Mouse (Mus musculus) embryonic facial prominence, embryonic 14.5 days (tissue): Measurements from ENCODE around the gene Ipo8. TPM values are rescaled to one million over a fixed set of nuclear protein-coding genes. Genes with fewer than 3 reads are reported as not detected.

Experiments used
- ATAC-seq: fragments of 200-750 bp; cut with Nextera tagmentation; 2 replicates; pipeline ENCODE4 v1.8.0; 2017; ENCODE audit warnings: low read depth, moderate number of reproducible peaks, moderate TSS enrichment
- DNase-seq: peaks from one replicate; pipeline ENCODE4 v3.0.0-alpha.2; 2015; ENCODE audit warnings: low spot score
- H3K27ac ChIP-seq: fragments of 300-500 bp; sonication (generic); replicated peaks from 2 replicates; pipeline ENCODE4 v1.5.1; 2014; ENCODE audit warnings: low read depth, mild to moderate bottlenecking, low read length, moderate library complexity
- H3K27me3 ChIP-seq: fragments of 300-500 bp; sonication (generic); replicated peaks from 2 replicates; pipeline ENCODE4 v1.6.1; 2014; ENCODE audit warnings: low read length; ENCODE audit not compliant: control insufficient read depth, insufficient read depth
- H3K36me3 ChIP-seq: fragments of 300-500 bp; sonication (generic); 2 replicates; pipeline ENCODE4 v1.6.1; 2014; ENCODE audit warnings: low read length, mixed read lengths; ENCODE audit not compliant: control insufficient read depth, insufficient read depth
- H3K4me1 ChIP-seq: fragments of 300-500 bp; sonication (generic); 2 replicates; pipeline ENCODE4 v1.6.1; 2014; ENCODE audit warnings: antibody characterized with exemption, low read length; ENCODE audit not compliant: control insufficient read depth, insufficient read depth
- H3K4me2 ChIP-seq: fragments of 300-500 bp; sonication (generic); 2 replicates; pipeline ENCODE4 v1.6.1; 2014; ENCODE audit warnings: low read depth, mild to moderate bottlenecking, low read length, moderate library complexity, mixed read lengths
- H3K4me3 ChIP-seq: fragments of 300-500 bp; sonication (generic); 2 replicates; pipeline ENCODE4 v1.5.1; 2014; ENCODE audit warnings: low read depth, mild to moderate bottlenecking, low read length
- H3K9ac ChIP-seq: fragments of 300-500 bp; sonication (generic); 2 replicates; pipeline ENCODE4 v1.6.1; 2014; ENCODE audit warnings: low read depth, mild to moderate bottlenecking, low read length, moderate library complexity, mixed read lengths
- H3K9me3 ChIP-seq: fragments of 300-500 bp; sonication (generic); 2 replicates; pipeline ENCODE4 v1.6.1; 2016; ENCODE audit warnings: low read length; ENCODE audit not compliant: control insufficient read depth
- WGBS: fragments of 180-500 bp; shearing (Covaris S2); extraction: QIAGEN DNeasy Blood & Tissue Kit; methylation state at CpG from one replicate; pipeline ENCODE4 v1.1.7; 2014; 5-methylcytosine and 5-hydroxymethylcytosine counted together
- polyA plus RNA-seq: library from polyadenylated mRNA; unstranded; fragments of >200 nt; fragmentation: Nextera tagmentation; extraction: Ambion mirVana; gene quantifications from 2 replicates; pipeline ENCODE4 v1.2.1, GENCODE M21; 2014

Gene Ipo8
- polyA plus RNA-seq = 16.6 and 16.9 TPM in 2 replicates

DNA sequence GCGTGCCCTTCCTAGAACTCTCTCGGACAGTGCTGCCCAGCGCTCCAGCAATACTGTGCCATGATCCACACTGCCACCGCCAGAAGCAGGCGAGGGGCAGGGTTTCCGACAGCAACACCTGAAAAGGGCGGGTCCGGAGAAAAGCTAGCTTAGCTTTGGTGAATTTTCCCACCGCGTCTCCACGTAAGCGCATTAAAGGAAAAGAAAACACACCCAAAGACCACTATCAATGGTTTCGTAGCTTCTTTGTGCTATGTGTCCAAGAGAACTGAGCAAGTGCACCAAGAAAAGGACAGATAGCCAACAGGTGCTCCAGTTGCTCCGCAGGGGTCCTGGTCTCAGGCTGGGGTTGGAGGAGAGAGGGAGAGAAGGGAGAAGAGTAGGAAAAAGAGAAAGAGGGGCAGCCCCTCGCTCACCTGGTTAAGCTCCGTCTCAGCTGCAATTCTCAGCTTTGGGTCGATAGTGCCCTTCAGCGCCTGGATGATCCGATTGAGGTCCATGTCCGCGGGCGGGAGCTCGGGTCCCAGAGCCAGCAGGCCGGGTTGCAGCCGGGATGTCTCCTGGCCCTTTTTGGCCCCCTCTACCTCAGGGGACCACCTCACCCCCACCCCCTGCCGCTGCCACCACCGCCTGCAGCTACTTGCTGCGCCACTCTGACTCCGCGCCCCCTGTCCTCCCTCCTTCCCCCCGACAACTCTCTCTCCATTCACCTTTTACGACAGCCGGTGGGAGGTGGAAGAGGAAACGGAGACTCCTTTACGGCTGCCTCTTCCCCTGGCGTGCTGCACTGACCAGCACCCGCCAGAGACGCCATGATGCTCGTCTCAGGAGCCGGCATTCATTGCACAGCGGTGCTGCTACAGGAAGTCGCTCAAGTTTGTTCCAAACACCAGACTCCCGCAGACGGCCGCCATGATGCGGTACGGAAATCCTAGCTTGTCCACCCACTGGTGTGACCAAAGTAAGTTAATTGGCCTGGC lies at the start of gene Ipo8:
Gene Ipo8 (minus strand): TSS at position 720 of the 980 bp plus-strand sequence.
- Histone ChIP-seq H3K9me3 (no peaks in the 10 kb centered on the region), H3K4me3 (peak within 1 kb of the TSS; percentile 83), H3K9ac (peak within 1 kb of the TSS; percentile 79), H3K27me3 (no peaks in the 10 kb centered on the region), H3K4me1 (peaks cover 6% of the 10 kb centered on the region; the same call in 1 of the 2 replicates), H3K27ac (peak within 1 kb of the TSS; percentile 70), H3K4me2 (peak within 1 kb of the TSS; percentile 92), H3K36me3 (no peaks in the 10 kb centered on the region)
- peak; percentile 99 for ATAC-seq
- under 1% methylated on average over 36 of the region's 47 CpGs for WGBS
- peak; percentile 99 for DNase-seq

DNA sequence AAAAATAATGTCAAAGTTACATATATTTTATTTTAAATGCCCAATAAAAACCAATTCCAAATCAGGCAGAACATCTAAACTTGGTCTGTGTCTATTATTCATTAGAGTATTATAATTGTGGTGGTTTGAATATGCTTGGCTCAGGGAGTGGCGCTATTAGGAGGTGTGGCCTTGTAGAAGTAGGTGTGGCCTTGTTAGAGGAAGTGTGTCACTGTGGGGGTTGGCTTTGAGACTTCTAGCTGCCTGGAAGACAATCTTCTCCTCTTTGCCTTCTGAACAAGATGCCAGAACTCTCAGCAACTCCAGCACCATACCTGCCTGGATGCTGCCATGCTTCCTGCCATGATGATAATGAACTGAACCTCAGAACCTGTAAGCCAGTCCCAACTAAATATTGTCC lies 42.6 kb upstream of the Ipo8 start:
- WGBS = 91% methylated on average over 1 of the region's 1 CpGs
- H3K36me3 ChIP-seq = no peaks in the 10 kb centered on the region
- ATAC-seq = no peak

DNA sequence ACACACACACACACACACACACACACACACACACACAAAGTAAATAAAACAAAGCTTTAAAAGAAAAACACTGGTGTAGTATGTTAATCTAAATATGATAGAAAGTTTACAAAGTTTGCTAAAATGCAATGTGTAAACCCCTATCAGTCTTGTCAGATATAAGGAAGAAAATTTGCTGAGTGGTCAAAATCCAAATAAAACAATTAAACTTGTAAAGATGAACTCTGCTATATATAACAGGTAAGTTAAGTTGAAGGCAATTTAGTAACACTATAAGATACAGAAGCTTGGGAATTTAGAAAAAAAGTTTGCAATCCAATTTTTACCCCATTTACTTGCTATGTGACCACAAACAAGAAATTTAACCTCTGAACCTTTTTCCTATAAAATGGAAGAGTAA lies 14.4 kb upstream of the Ipo8 start:
- DNase-seq (no peak), ATAC-seq (no peak)
- H3K27ac ChIP-seq = no peak overlapping the region
- H3K4me2 ChIP-seq = no peak overlapping the region
- 0 out of 2 replicates have a peak, but pooled peaks cover 5% of the 10 kb centered on the region for H3K36me3 ChIP-seq
- H3K9me3 ChIP-seq = no peaks in the 10 kb centered on the region
- no peak overlapping the region for H3K4me3 ChIP-seq
- H3K9ac ChIP-seq = no peak overlapping the region
- no peaks in the 10 kb centered on the region for H3K27me3 ChIP-seq
- H3K4me1 ChIP-seq = no peaks in the 10 kb centered on the region

More for the DNA sequence above, 42.6 kb upstream of the Ipo8 start:
- Histone ChIP-seq H3K9ac (no peak overlapping the region), H3K27ac (no peak overlapping the region), H3K4me3 (no peak overlapping the region), H3K4me2 (no peak overlapping the region), H3K27me3 (no peaks in the 10 kb centered on the region), H3K9me3 (no peaks in the 10 kb centered on the region), H3K4me1 (no peaks in the 10 kb centered on the region)
- no peak for DNase-seq

DNA sequence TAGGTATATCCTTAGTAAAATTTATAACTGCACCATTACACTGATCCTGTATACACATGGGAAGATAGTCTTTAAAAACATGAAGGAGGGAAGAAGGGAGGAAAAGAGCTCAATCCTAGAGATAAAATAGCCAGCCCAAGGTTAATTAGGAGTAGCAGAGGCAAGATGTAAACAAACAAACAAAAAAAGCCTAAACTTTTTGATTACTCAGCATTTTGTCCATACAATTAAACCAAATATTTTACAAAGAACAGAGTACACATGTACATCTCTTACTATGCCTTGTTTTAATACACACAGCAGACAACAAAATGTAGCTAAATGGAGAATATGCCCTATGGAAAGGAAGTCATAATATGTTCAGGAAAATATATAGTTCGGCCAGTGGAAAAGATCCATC lies 10.5 kb upstream of the Ipo8 start:
- H3K27me3 ChIP-seq = no peaks in the 10 kb centered on the region
- 95% methylated on average over 1 of the region's 1 CpGs for WGBS
- no peaks in the 10 kb centered on the region for H3K9me3 ChIP-seq
- no peak overlapping the region for H3K27ac ChIP-seq
- H3K36me3 ChIP-seq = 0 out of 2 replicates have a peak, but pooled peaks cover 5% of the 10 kb centered on the region
- no peak overlapping the region for H3K4me3 ChIP-seq
- ATAC-seq = no peak
- no peak for DNase-seq
- H3K4me2 ChIP-seq = no peak overlapping the region
- no peak overlapping the region for H3K9ac ChIP-seq
- H3K4me1 ChIP-seq = no peaks in the 10 kb centered on the region

DNA sequence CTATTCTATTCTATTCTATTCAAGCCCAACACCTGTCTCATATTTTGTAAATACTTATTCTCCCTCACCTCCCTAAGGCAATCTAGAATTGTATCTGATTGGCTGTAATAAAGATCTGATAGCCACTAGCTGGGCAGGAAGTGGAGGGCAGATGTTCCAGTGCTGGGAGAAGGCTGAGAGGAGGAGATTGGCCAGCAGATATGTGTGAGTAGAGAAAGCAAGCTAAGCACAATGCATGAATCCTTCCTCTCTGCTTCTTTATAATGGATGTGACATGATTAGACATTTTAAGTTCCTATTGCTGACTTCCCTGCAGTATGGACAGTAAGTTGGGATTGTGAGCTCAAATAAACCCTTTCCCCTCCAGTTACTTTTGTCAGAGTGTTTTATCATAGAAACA lies 7.2 kb upstream of the Ipo8 start:
- Histone ChIP-seq H3K4me1 (no peaks in the 10 kb centered on the region), H3K4me3 (no peak overlapping the region), H3K9me3 (no peaks in the 10 kb centered on the region), H3K4me2 (no peak overlapping the region), H3K9ac (no peak overlapping the region), H3K27ac (no peak overlapping the region), H3K36me3 (0 out of 2 replicates have a peak, but pooled peaks cover 5% of the 10 kb centered on the region), H3K27me3 (no peaks in the 10 kb centered on the region)
- ATAC-seq (no peak), DNase-seq (no peak)

DNA sequence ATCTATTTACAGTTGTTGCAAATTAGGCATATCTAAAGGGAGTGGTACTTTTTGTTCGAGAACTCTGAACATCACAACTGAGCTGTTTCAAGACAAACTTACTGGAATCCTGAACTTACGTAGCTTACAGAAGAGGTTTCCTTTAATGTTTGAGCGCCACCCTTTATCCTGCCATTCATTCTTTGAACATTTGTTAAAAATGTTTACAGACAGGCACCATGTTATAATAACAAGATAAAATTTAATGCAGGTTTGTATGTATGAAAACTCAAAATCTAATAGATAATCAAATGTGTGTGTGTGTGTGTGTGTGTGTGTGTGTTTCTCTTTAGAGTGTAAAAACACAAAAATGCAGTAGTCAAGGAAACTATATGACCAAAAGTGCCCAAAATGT lies 458 bp upstream of the Ipo8 start:
- 20% methylated on average over 3 of the region's 3 CpGs for WGBS
- H3K27ac ChIP-seq = peak overlapping the region; percentile 55; the same call in 1 of the 2 replicates

DNA sequence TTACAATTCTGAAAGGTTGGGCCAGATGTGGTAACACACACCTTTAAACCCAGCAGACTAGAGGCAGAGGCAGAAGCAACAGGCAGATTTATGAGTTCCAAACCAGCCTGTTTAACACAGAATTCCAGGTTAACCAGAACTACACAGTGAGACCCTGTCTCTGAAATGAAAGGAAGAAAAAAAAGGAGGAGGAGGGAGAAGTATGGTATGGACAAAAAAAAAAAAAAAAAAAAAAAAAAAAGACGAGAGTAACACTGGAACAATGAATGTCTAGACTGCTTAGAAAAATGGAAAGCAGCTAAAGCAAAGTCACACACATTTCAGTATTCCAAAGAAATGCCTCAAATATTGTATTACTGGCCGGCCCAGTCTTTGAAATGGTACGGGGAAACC lies 916 bp downstream of the Ipo8 start:
- DNase-seq = no peak
- Histone ChIP-seq H3K9ac (peak overlapping the region; percentile 79), H3K4me1 (peaks cover 6% of the 10 kb centered on the region; the same call in 1 of the 2 replicates), H3K27ac (no peak overlapping the region), H3K4me2 (peak overlapping the region; percentile 92), H3K27me3 (no peaks in the 10 kb centered on the region), H3K9me3 (no peaks in the 10 kb centered on the region), H3K4me3 (peak overlapping the region; percentile 83), H3K36me3 (no peaks in the 10 kb centered on the region)
- ATAC-seq = no peak
- WGBS = 2% methylated on average over 3 of the region's 3 CpGs

More for the DNA sequence above, 458 bp upstream of the Ipo8 start:
- no peak for DNase-seq
- H3K36me3 ChIP-seq = no peaks in the 10 kb centered on the region
- no peak; the same call in 1 of the 2 replicates for ATAC-seq
- H3K9me3 ChIP-seq = no peaks in the 10 kb centered on the region
- no peaks in the 10 kb centered on the region for H3K27me3 ChIP-seq
- peak overlapping the region; percentile 92 for H3K4me2 ChIP-seq
- peaks cover 6% of the 10 kb centered on the region; the same call in 1 of the 2 replicates for H3K4me1 ChIP-seq
- peak overlapping the region; percentile 79 for H3K9ac ChIP-seq
- H3K4me3 ChIP-seq = peak overlapping the region; percentile 83

DNA sequence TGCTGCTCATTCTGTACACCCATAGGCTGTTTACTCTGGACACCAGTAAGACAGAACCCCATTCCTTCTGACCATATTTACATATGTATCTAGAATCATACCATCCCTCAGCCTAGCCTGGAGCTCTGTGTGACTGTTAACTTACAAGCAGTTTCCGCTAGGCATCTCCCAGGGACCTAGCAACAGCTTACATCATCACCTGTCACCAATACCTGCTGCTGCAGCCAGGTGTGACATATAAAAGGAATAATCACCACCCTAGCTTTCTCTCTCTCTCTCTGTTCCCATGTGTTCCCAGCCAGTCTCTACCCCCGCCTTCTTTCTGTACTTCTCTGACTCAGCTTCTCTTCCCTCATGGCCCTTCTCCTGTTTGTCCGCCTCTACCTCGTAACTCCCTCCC lies 5.1 kb downstream of the Ipo8 start:
- no peak overlapping the region for H3K9ac ChIP-seq
- ATAC-seq (no peak), DNase-seq (no peak)
- 91% methylated on average over 4 of the region's 4 CpGs for WGBS
- no peak overlapping the region for H3K27ac ChIP-seq
- no peaks in the 10 kb centered on the region for H3K9me3 ChIP-seq
- no peak overlapping the region for H3K4me3 ChIP-seq
- no peak overlapping the region for H3K4me2 ChIP-seq
- H3K4me1 ChIP-seq = peaks cover 6% of the 10 kb centered on the region; the same call in 1 of the 2 replicates
- H3K27me3 ChIP-seq = no peaks in the 10 kb centered on the region
- peaks cover 14% of the 10 kb centered on the region; the same call in 1 of the 2 replicates for H3K36me3 ChIP-seq
